Mouse (Mus musculus) kidney, embryonic 14.5 days (tissue): ENCODE data around the gene Grk6. TPM values are rescaled to one million over a fixed set of nuclear protein-coding genes. Genes with fewer than 3 reads are reported as not detected.
A peak's percentile ranks its signal among the peaks of the same experiment; 100 is the strongest.

Source experiments
- ATAC-seq: fragments of 200-750 bp; cut with Nextera tagmentation; 2 replicates; pipeline ENCODE4 v1.8.0; 2017; ENCODE audit warnings: moderate number of reproducible peaks, mild to moderate bottlenecking, moderate TSS enrichment, moderate library complexity; ENCODE audit not compliant: low FRiP score, low TSS enrichment
- H3K27ac ChIP-seq: fragments of 300-500 bp; sonication (generic); 2 replicates; pipeline ENCODE4 v1.5.1; 2014; ENCODE audit warnings: low read depth, mild to moderate bottlenecking, low read length, moderate library complexity, mixed read lengths
- H3K27me3 ChIP-seq: fragments of 300-500 bp; sonication (generic); 2 replicates; pipeline ENCODE4 v1.6.1; 2014; ENCODE audit warnings: mild to moderate bottlenecking, low read length; ENCODE audit not compliant: control insufficient read depth, insufficient read depth
- H3K36me3 ChIP-seq: fragments of 300-500 bp; sonication (generic); 2 replicates; pipeline ENCODE4 v1.6.1; 2014; ENCODE audit warnings: low read length, mixed read lengths; ENCODE audit not compliant: control insufficient read depth, insufficient read depth
- H3K4me1 ChIP-seq: fragments of 300-500 bp; sonication (generic); 2 replicates; pipeline ENCODE4 v1.6.1; 2014; ENCODE audit warnings: low read length, mixed read lengths; ENCODE audit not compliant: control insufficient read depth, insufficient read depth
- H3K4me2 ChIP-seq: fragments of 300-500 bp; sonication (generic); replicated peaks from 2 replicates; pipeline ENCODE4 v1.6.1; 2014; ENCODE audit warnings: low read depth, mild to moderate bottlenecking, low read length
- H3K4me3 ChIP-seq: fragments of 300-500 bp; sonication (generic); 2 replicates; pipeline ENCODE4 v1.5.1; 2014; ENCODE audit warnings: mild to moderate bottlenecking, low read length
- H3K9ac ChIP-seq: fragments of 300-500 bp; sonication (generic); 2 replicates; pipeline ENCODE4 v1.6.1; 2014; ENCODE audit warnings: low read depth, mild to moderate bottlenecking, low read length, moderate library complexity
- H3K9me3 ChIP-seq: fragments of 300-500 bp; sonication (generic); 2 replicates; pipeline ENCODE4 v1.6.1; 2016; ENCODE audit warnings: low read length; ENCODE audit not compliant: control insufficient read depth
- WGBS: fragments of 180-500 bp; shearing (Covaris S2); extraction: QIAGEN DNeasy Blood & Tissue Kit; methylation state at CpG from one replicate; pipeline ENCODE4 v1.1.7; 2014; 5-methylcytosine and 5-hydroxymethylcytosine counted together
- polyA plus RNA-seq: library from polyadenylated mRNA; unstranded; fragments of >200 nt; fragmentation: Nextera tagmentation; extraction: Ambion mirVana; gene quantifications from 2 replicates; pipeline ENCODE4 v1.2.1, GENCODE M21; 2014

Gene Grk6
- polyA plus RNA-seq, 1 experiment from 2014 or later = 59.3 TPM

DNA sequence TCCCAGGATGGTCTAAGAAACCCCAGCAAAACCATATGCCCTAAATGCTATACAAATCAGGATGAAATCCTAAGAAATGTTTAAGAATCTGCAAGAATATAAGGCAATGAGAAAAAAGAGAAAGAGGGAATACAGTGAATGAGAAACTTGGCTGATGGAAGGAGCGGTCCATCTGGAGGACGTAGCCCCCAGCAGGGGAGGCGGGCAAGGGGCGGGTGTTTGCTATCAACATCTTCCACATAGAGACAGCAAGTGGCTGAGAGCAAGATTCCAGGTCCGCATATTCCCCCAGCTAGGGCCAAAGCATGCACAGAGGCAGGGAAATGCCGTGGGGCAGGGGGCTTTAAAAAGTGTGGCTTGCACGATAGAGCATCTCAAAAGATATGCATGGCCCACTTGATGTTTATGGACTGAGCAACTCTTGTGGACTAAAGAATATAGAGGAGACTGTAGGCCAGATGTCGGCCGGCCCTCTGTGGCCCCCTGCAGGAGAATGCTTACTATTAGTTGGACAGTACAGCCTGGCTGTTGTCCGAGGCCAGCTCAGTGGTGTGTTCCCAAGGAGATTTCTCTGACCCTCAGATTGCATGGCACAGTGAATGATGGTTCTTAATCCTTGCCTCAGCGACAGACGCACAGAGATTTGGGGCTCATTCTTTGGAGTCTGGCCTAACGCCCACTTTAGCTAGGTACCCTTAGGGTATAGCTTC, 24.1 kb downstream of the Grk6 start:
- H3K4me1 ChIP-seq = peaks cover 10% of the 10 kb centered on the region; the same call in 1 of the 2 replicates
- no peak for ATAC-seq
- WGBS = 56% methylated on average over 13 of the region's 13 CpGs
- no peak overlapping the region for H3K4me2 ChIP-seq
- no peak overlapping the region for H3K27ac ChIP-seq
- H3K27me3 ChIP-seq = no peaks in the 10 kb centered on the region
- H3K9ac ChIP-seq = no peak overlapping the region
- H3K9me3 ChIP-seq = no peaks in the 10 kb centered on the region
- H3K4me3 ChIP-seq = no peak overlapping the region
- H3K36me3 ChIP-seq = peaks cover 2% of the 10 kb centered on the region; the same call in 1 of the 2 replicates

DNA sequence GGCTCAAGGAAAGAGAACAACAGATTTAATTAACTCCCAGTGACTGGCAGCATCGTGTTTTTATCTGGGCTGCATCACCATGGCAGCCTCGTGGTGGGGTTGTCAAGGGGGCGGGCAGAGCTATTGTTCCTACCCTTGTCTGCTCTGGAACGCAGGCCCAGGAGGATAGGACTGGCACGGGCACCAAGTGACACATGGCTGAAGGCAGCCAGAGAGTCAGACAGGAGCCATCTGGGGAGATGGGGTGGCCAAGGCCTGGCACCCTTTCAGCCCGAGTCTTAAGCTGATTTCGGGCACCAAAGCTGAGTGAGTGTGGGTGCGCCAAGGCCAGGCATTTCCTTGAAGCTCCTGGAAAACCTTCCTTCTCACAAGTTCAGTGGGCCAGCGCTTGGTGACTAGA, 25.5 kb downstream of the Grk6 start:
- no peaks in the 10 kb centered on the region for H3K27me3 ChIP-seq
- no peak overlapping the region for H3K4me3 ChIP-seq
- no peak for ATAC-seq
- no peak overlapping the region for H3K9ac ChIP-seq
- H3K9me3 ChIP-seq = no peaks in the 10 kb centered on the region
- no peak overlapping the region for H3K27ac ChIP-seq
- peaks cover 15% of the 10 kb centered on the region for H3K36me3 ChIP-seq
- H3K4me1 ChIP-seq = peaks cover 6% of the 10 kb centered on the region; the same call in 1 of the 2 replicates
- 75% methylated on average over 9 of the region's 9 CpGs for WGBS
- H3K4me2 ChIP-seq = no peak overlapping the region

GRCm38 (mm10) chr13:55471156-55471818, 26.4 kb downstream of the Grk6 start:
- peaks cover 6% of the 10 kb centered on the region; the same call in 1 of the 2 replicates for H3K4me1 ChIP-seq
- peaks cover 25% of the 10 kb centered on the region for H3K36me3 ChIP-seq
- no peaks in the 10 kb centered on the region for H3K27me3 ChIP-seq
- H3K4me2 ChIP-seq = peak overlapping the region; percentile 100
- ATAC-seq = peak; percentile 70
- peak overlapping the region; percentile 58 for H3K4me3 ChIP-seq
- 1% methylated on average over 54 of the region's 54 CpGs for WGBS
- peak overlapping the region; percentile 51; the same call in 1 of the 2 replicates for H3K27ac ChIP-seq
- no peaks in the 10 kb centered on the region for H3K9me3 ChIP-seq
- peak overlapping the region; percentile 72 for H3K9ac ChIP-seq

DNA sequence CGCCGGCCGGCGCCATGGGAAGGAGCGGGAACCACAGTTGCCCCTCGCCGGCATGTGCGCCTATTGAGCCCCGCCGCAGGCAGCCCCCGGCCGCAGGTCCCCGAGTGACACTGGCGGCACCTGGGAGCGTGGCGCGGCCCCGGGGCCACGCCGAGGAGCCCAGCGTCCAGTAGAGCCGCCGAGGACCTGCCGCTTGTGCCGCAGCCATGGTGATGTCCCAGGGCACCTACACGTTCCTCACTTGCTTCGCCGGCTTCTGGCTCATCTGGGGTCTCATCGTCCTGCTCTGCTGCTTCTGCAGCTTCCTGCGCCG, 26.9 kb downstream of the Grk6 start:
- Histone ChIP-seq H3K27me3 (no peaks in the 10 kb centered on the region), H3K4me1 (peaks cover 6% of the 10 kb centered on the region; the same call in 1 of the 2 replicates), H3K4me3 (peak overlapping the region; percentile 58), H3K9ac (peak overlapping the region; percentile 72), H3K27ac (peak overlapping the region; percentile 51; the same call in 1 of the 2 replicates), H3K36me3 (peaks cover 30% of the 10 kb centered on the region), H3K4me2 (peak overlapping the region; percentile 100), H3K9me3 (no peaks in the 10 kb centered on the region)
- ATAC-seq = peak; percentile 29
- WGBS = under 1% methylated on average over 30 of the region's 31 CpGs

DNA sequence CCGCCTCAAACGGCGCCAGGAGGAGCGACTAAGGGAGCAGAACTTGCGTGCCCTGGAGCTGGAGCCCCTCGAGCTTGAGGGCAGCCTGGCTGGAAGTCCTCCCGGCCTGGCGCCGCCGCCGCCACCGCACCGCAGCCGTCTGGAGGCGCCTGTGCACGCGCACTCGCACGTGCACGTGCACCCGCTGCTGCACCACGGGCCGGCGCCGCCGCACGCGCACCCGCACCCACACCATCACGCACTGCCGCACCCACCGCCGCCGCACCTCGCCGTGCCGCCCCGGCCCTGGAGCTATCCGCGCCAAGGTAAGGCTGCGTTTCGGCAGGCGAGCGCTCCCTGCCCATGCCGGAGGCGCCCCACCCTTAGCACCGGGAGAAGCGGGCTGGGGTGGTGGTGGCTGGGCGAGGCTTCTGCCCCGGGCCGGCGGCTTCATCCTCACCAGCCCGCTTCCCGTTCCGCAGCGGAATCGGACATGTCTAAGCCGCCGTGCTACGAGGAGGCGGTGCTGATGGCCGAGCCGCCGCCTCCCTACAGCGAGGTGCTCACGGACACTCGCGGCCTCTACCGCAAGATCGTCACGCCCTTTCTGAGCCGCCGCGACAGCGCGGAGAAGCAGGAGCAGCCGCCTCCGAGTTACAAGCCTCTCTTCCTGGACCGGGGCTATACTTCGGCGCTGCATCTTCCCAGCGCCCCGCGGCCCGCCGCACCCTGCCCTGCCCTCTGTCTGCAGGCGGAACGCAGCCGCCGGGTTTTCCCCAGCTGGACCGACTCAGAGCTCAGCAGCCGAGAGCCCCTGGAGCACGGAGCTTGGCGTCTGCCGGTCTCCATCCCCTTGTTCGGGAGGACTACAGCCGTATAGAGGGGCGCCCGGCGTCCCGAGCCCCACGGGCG, 27.5 kb downstream of the Grk6 start:
- H3K9me3 ChIP-seq = no peaks in the 10 kb centered on the region
- H3K9ac ChIP-seq = peak overlapping the region; percentile 72
- peak overlapping the region; percentile 58 for H3K4me3 ChIP-seq
- WGBS = 2% methylated on average over 102 of the region's 103 CpGs
- ATAC-seq = peak; percentile 41
- H3K4me1 ChIP-seq = peaks cover 6% of the 10 kb centered on the region; the same call in 1 of the 2 replicates
- peak overlapping the region; percentile 51 for H3K27ac ChIP-seq
- H3K27me3 ChIP-seq = no peaks in the 10 kb centered on the region
- H3K36me3 ChIP-seq = peaks cover 33% of the 10 kb centered on the region
- peak overlapping the region; percentile 100 for H3K4me2 ChIP-seq

DNA sequence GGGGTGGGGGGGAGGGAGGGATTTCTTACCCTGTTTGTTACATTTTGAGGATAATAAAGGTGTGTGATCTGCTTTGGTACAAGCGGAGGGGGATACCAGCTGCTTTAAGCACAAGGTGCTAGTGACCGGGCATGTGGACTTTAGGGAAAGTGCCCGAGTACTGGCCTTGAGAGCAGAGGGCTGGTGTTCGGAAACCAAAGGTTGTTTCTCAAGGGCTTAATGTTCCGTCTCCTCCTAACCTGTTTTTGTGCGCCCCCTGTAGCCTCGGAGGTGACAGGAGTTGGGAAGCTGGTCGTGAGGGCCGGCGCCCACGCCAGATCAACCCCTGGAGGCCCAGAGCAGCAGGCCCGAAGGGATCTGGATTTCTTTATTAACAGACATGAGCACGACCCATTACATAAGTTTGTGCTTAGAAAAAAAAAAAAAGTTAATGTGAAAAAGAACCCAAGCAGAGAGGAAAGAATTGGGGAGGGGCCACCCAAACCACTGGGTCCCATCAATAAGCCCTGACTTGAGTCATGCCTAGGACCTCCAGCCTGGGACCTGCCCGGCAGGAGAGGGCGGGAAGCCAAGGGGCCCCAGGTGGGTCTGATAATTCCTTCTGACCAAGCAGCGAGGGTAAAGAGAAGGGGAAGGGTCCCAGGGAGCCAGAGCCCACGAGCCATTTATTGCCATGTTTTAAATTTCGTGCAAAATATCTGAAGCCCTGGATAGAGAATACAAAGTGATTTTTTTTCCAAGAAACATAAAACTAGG, 28.4 kb downstream of the Grk6 start:
- Histone ChIP-seq H3K36me3 (peaks cover 39% of the 10 kb centered on the region), H3K9me3 (no peaks in the 10 kb centered on the region), H3K9ac (peak overlapping the region; percentile 72), H3K27ac (peak overlapping the region; percentile 32; the same call in 1 of the 2 replicates), H3K4me2 (peak overlapping the region; percentile 100), H3K27me3 (no peaks in the 10 kb centered on the region), H3K4me1 (peaks cover 6% of the 10 kb centered on the region; the same call in 1 of the 2 replicates), H3K4me3 (peak overlapping the region; percentile 58)
- WGBS = 17% methylated on average over 18 of the region's 18 CpGs
- ATAC-seq = no peak

GRCm38 (mm10) chr13:55473961-55474360, 29.1 kb downstream of the Grk6 start:
- H3K27ac ChIP-seq = no peak overlapping the region
- peaks cover 42% of the 10 kb centered on the region for H3K36me3 ChIP-seq
- no peak overlapping the region for H3K4me3 ChIP-seq
- no peak for ATAC-seq
- no peak overlapping the region for H3K9ac ChIP-seq
- WGBS = 75% methylated on average over 11 of the region's 11 CpGs
- H3K4me2 ChIP-seq = no peak overlapping the region
- no peaks in the 10 kb centered on the region for H3K9me3 ChIP-seq
- no peaks in the 10 kb centered on the region for H3K27me3 ChIP-seq
- peaks cover 6% of the 10 kb centered on the region; the same call in 1 of the 2 replicates for H3K4me1 ChIP-seq

GRCm38 (mm10) chr13:55474621-55475069, 29.8 kb downstream of the Grk6 start:
- WGBS = 72% methylated on average over 5 of the region's 5 CpGs
- no peaks in the 10 kb centered on the region for H3K9me3 ChIP-seq

More at GRCm38 (mm10) chr13:55474621-55475069, 29.8 kb downstream of the Grk6 start:
- Histone ChIP-seq H3K4me2 (no peak overlapping the region), H3K4me3 (no peak overlapping the region), H3K4me1 (peaks cover 6% of the 10 kb centered on the region; the same call in 1 of the 2 replicates), H3K27ac (no peak overlapping the region), H3K27me3 (no peaks in the 10 kb centered on the region), H3K36me3 (peaks cover 49% of the 10 kb centered on the region), H3K9ac (no peak overlapping the region)
- no peak for ATAC-seq
